Mouse (Mus musculus) forebrain, embryonic 13.5 days (tissue): ENCODE data around the gene Sipa1. TPM values are rescaled to one million over a fixed set of nuclear protein-coding genes. Genes with fewer than 3 reads are reported as not detected.

Experiments used
- ATAC-seq: fragments of 200-750 bp; cut with Nextera tagmentation; 2 replicates; pipeline ENCODE4 v1.8.0; 2017
- H3K27ac ChIP-seq: fragments of 300-500 bp; sonication (generic); 2 replicates; pipeline ENCODE4 v1.5.1; 2015; ENCODE audit warnings: inconsistent platforms, mild to moderate bottlenecking, moderate library complexity
- H3K27me3 ChIP-seq: fragments of 300-500 bp; sonication (generic); 2 replicates; pipeline ENCODE4 v1.6.1; 2015; ENCODE audit warnings: mild to moderate bottlenecking, inconsistent platforms
- H3K36me3 ChIP-seq: fragments of 300-500 bp; sonication (generic); 2 replicates; pipeline ENCODE4 v1.6.1; 2015; ENCODE audit warnings: mild to moderate bottlenecking, inconsistent platforms; ENCODE audit not compliant: poor library complexity, severe bottlenecking
- H3K4me1 ChIP-seq: fragments of 300-500 bp; sonication (generic); 2 replicates; pipeline ENCODE4 v1.6.1; 2015; ENCODE audit warnings: inconsistent platforms
- H3K4me2 ChIP-seq: fragments of 300-500 bp; sonication (generic); 2 replicates; pipeline ENCODE4 v1.6.1; 2015; ENCODE audit warnings: inconsistent platforms, mild to moderate bottlenecking, moderate library complexity
- H3K4me3 ChIP-seq: fragments of 300-500 bp; sonication (generic); 2 replicates; pipeline ENCODE4 v1.5.1; 2015; ENCODE audit warnings: mild to moderate bottlenecking, inconsistent platforms
- H3K9ac ChIP-seq: fragments of 300-500 bp; sonication (generic); 2 replicates; pipeline ENCODE4 v1.6.1; 2015; ENCODE audit warnings: mild to moderate bottlenecking, inconsistent platforms
- H3K9me3 ChIP-seq: fragments of 300-500 bp; sonication (generic); replicated peaks from 2 replicates; pipeline ENCODE4 v1.6.1; 2016; ENCODE audit warnings: inconsistent platforms
- WGBS: fragments of 180-500 bp; shearing (Covaris S2); methylation state at CpG from one replicate; pipeline ENCODE4 v1.1.7; 2015; 5-methylcytosine and 5-hydroxymethylcytosine counted together
- polyA plus RNA-seq: library from polyadenylated mRNA; unstranded; fragments of >200 nt; fragmentation: Nextera tagmentation; extraction: Ambion mirVana; gene quantifications from 2 replicates; pipeline ENCODE4 v1.2.1, GENCODE M21; 2015

Sipa1 gene
- polyA plus RNA-seq, 1 experiment from 2014 or later, result 9.4 TPM

DNA sequence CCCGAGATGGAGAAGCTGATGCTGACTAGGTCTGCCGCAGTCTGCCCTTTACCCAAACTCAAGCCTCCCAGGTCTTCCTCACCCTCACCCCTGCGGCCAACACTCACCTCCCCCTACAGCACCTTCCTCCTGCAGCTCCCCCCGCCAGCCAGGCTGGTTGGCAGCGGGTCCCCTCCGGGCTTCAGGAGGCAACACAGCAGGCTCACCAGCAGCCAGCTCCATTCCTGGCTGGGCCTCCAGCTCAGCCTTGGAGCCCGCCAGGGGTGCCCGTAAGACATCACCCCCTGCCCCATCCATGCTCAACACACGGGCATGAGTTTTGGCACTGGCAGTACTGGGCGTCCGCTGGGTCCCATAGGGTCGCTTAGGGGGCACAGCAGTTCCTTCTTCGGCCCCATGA is 21.5 kb upstream of the Sipa1 start:
- no peak overlapping the region for H3K4me3 ChIP-seq
- H3K36me3 ChIP-seq, result peaks cover 71% of the 10 kb centered on the region

DNA sequence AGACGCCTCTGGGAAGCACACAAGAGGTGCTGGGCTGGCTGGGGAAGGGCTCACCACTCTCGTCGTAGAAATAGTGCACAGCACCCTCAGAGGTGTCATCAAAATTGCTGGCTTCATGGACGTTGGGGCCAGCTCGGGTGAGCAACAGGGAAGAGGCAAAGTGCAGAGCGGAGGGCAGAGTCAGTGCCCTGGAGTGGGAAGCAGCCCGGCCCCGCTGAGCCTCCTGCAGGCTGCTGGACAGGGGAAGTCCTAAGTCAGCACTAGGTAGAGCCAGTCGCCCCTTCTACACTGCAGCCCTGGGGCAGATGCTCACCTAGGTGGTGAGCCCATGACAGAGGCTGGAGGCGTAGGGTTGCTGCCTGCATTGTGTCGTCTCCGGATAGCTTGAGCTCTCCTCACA is 20.7 kb upstream of the Sipa1 start:
- H3K27ac ChIP-seq, result no peak overlapping the region
- no peak overlapping the region for H3K4me3 ChIP-seq
- H3K4me1 ChIP-seq, result peaks cover 13% of the 10 kb centered on the region
- H3K36me3 ChIP-seq, result peaks cover 78% of the 10 kb centered on the region
- WGBS, result 90% methylated on average over 12 of the region's 12 CpGs
- no peak overlapping the region for H3K9ac ChIP-seq
- ATAC-seq, result no peak
- no peaks in the 10 kb centered on the region for H3K27me3 ChIP-seq
- no peak overlapping the region for H3K4me2 ChIP-seq
- no peaks in the 10 kb centered on the region for H3K9me3 ChIP-seq

More for the DNA sequence above, 21.5 kb upstream of the Sipa1 start:
- ATAC-seq, result no peak
- Histone ChIP-seq H3K27ac (no peak overlapping the region), H3K4me1 (peaks cover 19% of the 10 kb centered on the region), H3K4me2 (no peak overlapping the region), H3K27me3 (no peaks in the 10 kb centered on the region), H3K9me3 (no peaks in the 10 kb centered on the region), H3K9ac (no peak overlapping the region)
- whole genome bisulfite sequencing, result 90% methylated on average over 13 of the region's 13 CpGs

DNA sequence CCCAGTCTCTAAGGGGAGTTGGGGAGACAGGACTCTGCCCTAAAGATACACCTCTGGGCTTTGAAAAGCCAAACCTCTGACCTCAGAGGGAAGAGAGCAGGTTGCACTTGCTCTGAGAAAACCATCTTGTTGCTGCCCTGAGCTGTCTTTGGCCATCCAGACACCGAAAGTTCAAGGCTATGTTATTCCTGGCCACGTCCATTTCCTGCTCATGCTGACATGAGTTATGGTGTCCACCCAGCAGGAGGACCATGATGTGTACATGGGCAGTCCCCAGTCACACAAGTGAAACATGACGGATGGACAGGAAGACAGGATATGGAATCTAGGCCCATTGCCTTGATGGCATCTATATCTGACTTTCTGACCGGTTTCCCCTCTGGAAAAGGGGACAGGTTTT is 16.9 kb upstream of the Sipa1 start:
- WGBS, result 94% methylated on average over 4 of the region's 4 CpGs
- Histone ChIP-seq H3K36me3 (peaks cover 98% of the 10 kb centered on the region), H3K4me2 (no peak overlapping the region), H3K4me3 (no peak overlapping the region), H3K27ac (no peak overlapping the region), H3K27me3 (no peaks in the 10 kb centered on the region), H3K9ac (no peak overlapping the region), H3K4me1 (no peaks in the 10 kb centered on the region), H3K9me3 (no peaks in the 10 kb centered on the region)
- ATAC-seq, result no peak

DNA sequence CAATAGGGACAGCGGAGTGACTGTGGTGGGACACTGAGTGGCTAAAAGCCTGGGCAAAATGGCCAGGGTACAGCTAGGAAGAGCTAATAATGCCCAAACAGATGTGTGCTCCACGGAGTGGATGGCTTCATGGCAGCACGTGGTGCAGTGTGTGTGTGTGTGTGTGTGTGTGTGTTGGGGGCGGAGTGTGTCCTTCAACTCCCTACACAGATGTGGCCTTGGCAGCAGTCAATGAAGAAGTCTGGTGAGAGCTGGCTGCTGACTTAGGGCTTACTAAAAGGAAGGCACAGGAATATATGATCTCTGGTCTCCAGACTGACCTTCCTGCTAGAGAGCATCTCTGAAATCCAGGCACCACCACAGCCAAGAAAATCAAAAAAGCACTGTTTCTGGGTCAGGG is 4.9 kb upstream of the Sipa1 start:
- Histone ChIP-seq H3K9me3 (no peaks in the 10 kb centered on the region), H3K4me2 (no peak overlapping the region), H3K9ac (no peak overlapping the region; the same call in 1 of the 2 replicates), H3K27me3 (no peaks in the 10 kb centered on the region), H3K36me3 (peaks cover 88% of the 10 kb centered on the region), H3K27ac (no peak overlapping the region), H3K4me1 (peaks cover 7% of the 10 kb centered on the region), H3K4me3 (no peak overlapping the region)
- no peak for ATAC-seq
- 87% methylated on average over 4 of the region's 4 CpGs for WGBS

DNA sequence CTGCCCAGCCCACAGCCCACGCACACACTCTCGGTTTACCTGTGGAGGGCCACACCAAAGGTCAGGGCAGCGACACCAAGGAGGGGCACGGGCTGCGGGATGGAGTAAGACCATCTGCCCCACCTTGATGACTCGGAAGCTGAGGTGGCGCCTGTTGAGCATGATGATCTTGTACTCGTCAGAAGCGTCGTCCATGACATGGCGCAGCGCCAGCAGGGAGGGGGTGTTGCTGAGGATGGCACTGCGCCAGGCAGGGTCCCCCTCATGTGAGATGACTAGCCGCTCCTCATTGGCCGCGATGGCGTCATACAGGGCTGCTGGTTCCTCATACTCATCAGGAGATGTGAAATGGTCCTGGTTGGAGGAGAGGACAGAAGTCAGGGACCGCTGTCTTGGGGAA is 2.9 kb upstream of the Sipa1 start:
- no peak overlapping the region for H3K4me2 ChIP-seq
- peaks cover 68% of the 10 kb centered on the region for H3K36me3 ChIP-seq
- no peak overlapping the region for H3K9ac ChIP-seq
- peaks cover 15% of the 10 kb centered on the region for H3K4me1 ChIP-seq
- no peak overlapping the region for H3K4me3 ChIP-seq
- no peaks in the 10 kb centered on the region for H3K27me3 ChIP-seq
- no peaks in the 10 kb centered on the region for H3K9me3 ChIP-seq
- no peak overlapping the region for H3K27ac ChIP-seq
- 89% methylated on average over 18 of the region's 18 CpGs for WGBS
- no peak for ATAC-seq

DNA sequence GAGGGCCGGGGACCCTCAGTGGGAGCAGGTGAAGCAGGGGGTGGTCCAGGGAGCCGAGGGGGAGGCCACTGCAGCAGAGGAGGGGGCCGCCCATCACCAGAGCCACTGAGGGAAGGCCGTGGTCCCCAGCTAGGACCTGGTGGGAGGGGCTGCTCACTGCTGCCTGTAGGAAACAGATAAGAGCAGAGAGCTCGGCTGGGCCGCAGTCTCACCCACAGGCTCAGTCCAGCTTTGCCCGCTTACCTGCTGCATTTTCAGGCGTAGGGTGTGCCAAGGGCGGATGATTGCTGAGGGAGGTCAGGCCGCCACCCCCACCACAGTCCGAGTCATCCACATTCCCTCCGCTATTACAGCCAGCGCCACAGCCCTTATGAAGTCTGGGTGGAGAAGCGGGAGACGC is 2.0 kb upstream of the Sipa1 start:
- WGBS, result 91% methylated on average over 15 of the region's 15 CpGs
- Histone ChIP-seq H3K4me1 (peaks cover 15% of the 10 kb centered on the region), H3K27me3 (no peaks in the 10 kb centered on the region), H3K36me3 (peaks cover 58% of the 10 kb centered on the region), H3K27ac (no peak overlapping the region), H3K9me3 (no peaks in the 10 kb centered on the region), H3K9ac (no peak overlapping the region), H3K4me3 (no peak overlapping the region), H3K4me2 (no peak overlapping the region)
- ATAC-seq, result no peak

DNA sequence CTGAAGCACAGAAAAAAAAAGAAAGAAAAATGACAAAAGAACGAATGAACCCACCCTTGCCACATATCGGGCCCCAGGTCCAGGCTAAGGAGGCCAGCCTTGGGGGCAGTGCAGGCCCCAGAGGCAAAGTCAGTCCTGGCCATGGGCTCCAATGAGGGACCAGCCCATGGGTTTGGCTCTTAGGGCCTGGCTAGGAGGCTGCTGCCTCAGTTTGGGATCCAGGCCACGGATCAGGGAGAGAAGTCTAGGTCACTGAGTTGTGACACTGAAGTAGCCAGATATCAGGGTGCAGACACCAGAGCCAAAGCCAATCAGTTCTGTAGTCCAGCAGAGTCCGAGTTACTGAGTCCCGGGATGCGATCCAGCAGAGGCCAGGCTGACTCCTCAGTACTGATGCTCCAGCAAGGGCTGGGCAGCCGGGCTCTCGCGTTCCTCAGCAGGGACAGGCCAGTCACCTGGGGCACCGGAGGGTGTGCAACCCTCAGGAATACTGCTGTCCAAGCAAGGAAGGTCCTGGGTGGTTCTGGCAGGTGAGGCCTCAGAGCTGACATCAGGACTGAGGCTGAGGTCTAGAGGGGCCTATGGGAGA is 1.3 kb upstream of the Sipa1 start:
- H3K36me3 ChIP-seq, result peaks cover 51% of the 10 kb centered on the region
- no peak overlapping the region for H3K9ac ChIP-seq
- H3K9me3 ChIP-seq, result no peaks in the 10 kb centered on the region
- peaks cover 15% of the 10 kb centered on the region for H3K4me1 ChIP-seq
- ATAC-seq, result no peak
- H3K27me3 ChIP-seq, result no peaks in the 10 kb centered on the region
- 93% methylated on average over 10 of the region's 10 CpGs for WGBS
- no peak overlapping the region for H3K4me2 ChIP-seq
- H3K27ac ChIP-seq, result no peak overlapping the region
- no peak overlapping the region for H3K4me3 ChIP-seq

DNA sequence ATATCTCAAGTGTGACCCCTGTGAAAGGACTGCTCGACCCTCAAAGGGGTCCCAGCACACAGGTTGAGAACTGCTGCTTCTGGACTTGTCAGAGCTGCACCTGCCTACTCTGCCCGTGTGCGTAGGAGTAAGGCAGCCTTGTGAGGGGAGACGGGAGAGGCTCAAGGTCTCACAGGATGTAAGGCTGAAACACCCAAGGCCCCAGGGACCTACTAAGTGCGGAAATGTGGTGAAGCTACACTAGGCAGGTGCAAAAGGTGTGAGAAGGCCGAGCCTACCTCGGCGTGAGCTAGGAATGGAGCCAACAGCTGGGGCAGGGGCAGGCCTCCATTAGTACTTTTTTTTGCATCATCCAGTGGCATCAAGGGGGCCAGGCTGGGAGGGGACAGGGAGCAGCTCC is 1.2 kb downstream of the Sipa1 start:
- Histone ChIP-seq H3K4me2 (peak overlapping the region; percentile 66), H3K36me3 (peaks cover 28% of the 10 kb centered on the region), H3K27me3 (peaks cover 2% of the 10 kb centered on the region; the same call in 1 of the 2 replicates), H3K9me3 (no peaks in the 10 kb centered on the region), H3K4me1 (peaks cover 15% of the 10 kb centered on the region), H3K9ac (no peak overlapping the region), H3K4me3 (no peak overlapping the region), H3K27ac (peak overlapping the region; percentile 25)
- no peak for ATAC-seq
- 82% methylated on average over 8 of the region's 8 CpGs for WGBS

DNA sequence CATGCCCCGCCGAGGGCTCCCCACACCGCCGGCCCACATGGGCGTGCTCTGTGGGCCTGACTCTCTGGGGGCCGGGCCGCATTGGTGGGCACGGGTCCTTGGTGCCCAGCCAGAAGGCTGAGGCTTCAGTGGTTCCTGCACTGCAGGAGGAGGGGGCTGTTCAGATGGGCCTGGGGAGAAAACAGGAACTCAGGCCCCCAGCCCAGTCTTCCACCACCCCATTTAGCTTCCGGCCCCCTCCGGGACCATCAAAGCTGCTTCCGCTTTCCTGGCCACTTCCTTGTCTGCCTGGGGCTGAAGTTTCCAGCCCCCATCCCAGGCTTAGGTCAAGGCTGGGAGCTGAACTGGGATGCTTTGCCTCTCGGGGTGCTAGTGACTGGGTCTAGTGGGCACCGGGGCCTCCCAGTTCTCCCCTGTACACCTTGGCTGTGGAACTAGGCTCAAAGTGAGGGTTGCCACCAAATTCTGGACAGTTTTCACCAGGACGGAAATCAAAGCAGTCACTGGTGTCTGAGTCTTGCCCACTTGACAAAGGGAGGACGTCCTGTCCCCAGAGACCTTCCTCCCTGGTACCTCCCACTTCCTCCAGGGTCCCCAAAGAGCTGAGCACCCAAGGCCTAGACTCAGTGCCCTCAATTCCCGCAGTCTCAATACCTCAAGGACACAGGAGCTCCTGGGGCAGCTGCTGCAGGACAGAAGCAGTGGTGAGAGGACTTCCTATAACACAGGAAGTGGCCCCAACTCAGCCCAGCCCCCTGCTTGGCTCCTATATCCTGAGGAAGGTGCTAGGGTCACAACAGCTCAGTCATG is 2.4 kb downstream of the Sipa1 start:
- Histone ChIP-seq H3K27ac (no peak overlapping the region), H3K4me3 (no peak overlapping the region), H3K4me1 (peaks cover 15% of the 10 kb centered on the region), H3K27me3 (peaks cover 10% of the 10 kb centered on the region), H3K9ac (no peak overlapping the region), H3K9me3 (no peaks in the 10 kb centered on the region), H3K36me3 (peaks cover 17% of the 10 kb centered on the region), H3K4me2 (no peak overlapping the region)
- 87% methylated on average over 16 of the region's 16 CpGs for WGBS
- ATAC-seq, result no peak

DNA sequence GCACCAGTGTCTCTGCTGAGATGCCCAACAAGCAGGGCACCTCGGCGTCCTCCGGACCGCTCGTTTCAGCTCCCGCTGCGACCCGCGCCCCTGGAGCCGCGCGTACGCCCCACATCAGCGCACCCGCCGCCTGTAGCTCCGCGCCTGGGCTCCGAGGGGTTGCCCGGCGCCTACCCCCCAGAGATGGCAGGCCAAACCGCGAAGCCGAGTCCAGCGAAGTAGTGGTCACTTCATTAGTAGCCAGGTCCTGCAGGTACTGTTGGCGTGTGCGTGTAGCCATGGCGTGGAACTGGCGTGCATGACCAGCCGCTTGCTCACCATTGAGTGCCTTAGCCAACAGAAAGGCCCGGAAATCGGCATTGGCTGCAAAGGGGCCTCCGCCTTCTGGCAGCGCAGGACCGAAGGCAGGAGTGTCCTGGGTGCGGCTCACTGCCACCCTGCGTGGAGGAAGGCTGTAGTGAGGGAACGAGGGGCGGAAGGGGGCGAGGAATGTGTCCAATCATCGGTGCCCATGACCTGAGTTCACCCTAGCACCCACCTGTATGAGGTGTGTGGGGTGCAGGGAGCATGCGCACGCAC is 8.7 kb downstream of the Sipa1 start:
- H3K27me3 ChIP-seq, result peaks cover 49% of the 10 kb centered on the region
- H3K36me3 ChIP-seq, result 0 out of 2 replicates have a peak, but pooled peaks cover 7% of the 10 kb centered on the region
- H3K4me1 ChIP-seq, result peaks cover 12% of the 10 kb centered on the region
- H3K9me3 ChIP-seq, result no peaks in the 10 kb centered on the region
- H3K27ac ChIP-seq, result no peak overlapping the region
- 7% methylated on average over 43 of the region's 43 CpGs for WGBS
- H3K4me3 ChIP-seq, result peak overlapping the region; percentile 46
- peak overlapping the region; percentile 79 for H3K4me2 ChIP-seq
- no peak for ATAC-seq
- H3K9ac ChIP-seq, result peak overlapping the region; percentile 61

DNA sequence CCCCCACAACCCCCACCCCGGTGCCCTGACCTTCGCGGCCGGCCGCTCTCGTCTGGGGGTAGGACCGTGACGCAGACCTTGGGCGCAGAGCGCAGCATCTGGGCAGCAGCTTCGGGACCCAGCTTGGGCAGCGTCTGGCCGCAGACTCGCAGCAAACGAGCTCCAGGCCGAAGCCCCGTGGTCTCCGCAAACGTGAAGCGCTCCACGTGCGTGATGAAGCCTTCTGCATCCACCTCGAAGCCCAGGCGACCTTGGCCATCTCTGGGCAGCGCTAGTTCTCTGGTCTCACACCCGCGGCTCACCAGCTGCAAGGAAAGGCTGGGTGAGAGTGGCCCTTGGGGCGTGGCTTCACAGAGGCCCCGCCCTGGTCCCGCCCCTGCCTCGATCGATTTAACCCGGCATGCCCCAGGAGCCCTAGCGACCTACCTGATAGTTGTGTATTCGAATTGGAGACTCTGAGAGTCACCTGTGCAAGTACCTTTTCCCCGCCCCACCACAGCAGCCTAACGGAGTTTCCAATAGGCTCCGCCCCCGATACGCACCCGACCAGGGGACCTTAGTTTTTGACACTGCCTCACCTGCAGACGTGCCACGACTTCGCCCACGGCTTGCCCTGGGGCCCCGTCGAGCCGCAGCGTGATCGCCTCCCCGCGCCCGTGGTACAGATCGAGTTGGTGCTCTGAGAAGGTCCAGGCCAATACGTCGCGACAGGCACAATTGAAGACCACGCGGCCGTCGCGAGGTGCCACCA is 9.4 kb downstream of the Sipa1 start:
- Histone ChIP-seq H3K4me3 (peak overlapping the region; percentile 46), H3K27me3 (peaks cover 49% of the 10 kb centered on the region), H3K4me2 (peak overlapping the region; percentile 79), H3K27ac (no peak overlapping the region), H3K4me1 (peaks cover 15% of the 10 kb centered on the region), H3K9ac (peak overlapping the region; percentile 61), H3K36me3 (0 out of 2 replicates have a peak, but pooled peaks cover 7% of the 10 kb centered on the region), H3K9me3 (no peaks in the 10 kb centered on the region)
- peak; percentile 73 for ATAC-seq
- WGBS, result 4% methylated on average over 61 of the region's 62 CpGs

DNA sequence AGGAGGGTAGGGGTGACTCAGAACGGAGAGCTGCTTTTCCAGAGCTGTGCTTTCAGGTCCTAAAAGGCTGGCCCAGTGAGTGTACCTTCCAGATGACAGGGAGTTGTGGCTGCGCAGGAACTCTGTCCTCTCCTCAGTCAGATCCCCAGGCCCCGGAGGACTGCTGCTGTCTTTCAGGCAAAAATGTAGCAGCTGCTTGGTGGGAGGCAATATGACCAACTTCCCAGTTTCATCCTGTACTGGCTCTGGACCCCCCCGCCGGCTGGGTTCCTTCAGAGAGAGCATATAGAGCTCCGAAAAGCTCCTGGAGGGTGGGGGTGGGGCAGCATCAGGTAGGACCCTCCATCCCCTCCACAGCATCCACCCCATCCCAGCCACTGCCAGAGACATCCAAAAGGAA is 10.9 kb downstream of the Sipa1 start:
- ATAC-seq, result no peak
- peaks cover 14% of the 10 kb centered on the region for H3K36me3 ChIP-seq
- H3K4me2 ChIP-seq, result no peak overlapping the region
- peaks cover 25% of the 10 kb centered on the region for H3K4me1 ChIP-seq
- H3K9ac ChIP-seq, result no peak overlapping the region
- H3K9me3 ChIP-seq, result no peaks in the 10 kb centered on the region
- WGBS, result 69% methylated on average over 6 of the region's 6 CpGs
- H3K27ac ChIP-seq, result no peak overlapping the region
- H3K4me3 ChIP-seq, result no peak overlapping the region
- peaks cover 46% of the 10 kb centered on the region for H3K27me3 ChIP-seq
